Mouse (Mus musculus) forebrain, embryonic 10.5 days (tissue): ENCODE measurements around the gene Spata21. TPM values are rescaled to one million over a fixed set of nuclear protein-coding genes. Genes with fewer than 3 reads are reported as not detected.

Experiments used
- DNase-seq: peaks from one replicate; pipeline ENCODE4 v3.0.0-alpha.2; 2017; ENCODE audit warnings: low spot score; ENCODE audit errors: extremely low spot score
- H3K27ac ChIP-seq: fragments of 300-500 bp; sonication (generic); 2 replicates; pipeline ENCODE4 v1.5.1; 2016; ENCODE audit warnings: mild to moderate bottlenecking
- H3K27me3 ChIP-seq: fragments of 300-500 bp; sonication (generic); 2 replicates; pipeline ENCODE4 v1.6.1; 2016; ENCODE audit warnings: mild to moderate bottlenecking; ENCODE audit not compliant: poor library complexity, severe bottlenecking
- H3K36me3 ChIP-seq: fragments of 300-500 bp; sonication (generic); replicated peaks from 2 replicates; pipeline ENCODE4 v1.6.1; 2016; ENCODE audit warnings: mild to moderate bottlenecking, moderate library complexity
- H3K4me1 ChIP-seq: fragments of 300-500 bp; sonication (generic); 2 replicates; pipeline ENCODE4 v1.6.1; 2016
- H3K4me3 ChIP-seq: fragments of 300-500 bp; sonication (generic); 2 replicates; pipeline ENCODE4 v1.5.1; 2016; ENCODE audit warnings: mild to moderate bottlenecking, moderate library complexity
- H3K9me3 ChIP-seq: fragments of 300-500 bp; sonication (generic); 2 replicates; pipeline ENCODE4 v1.6.1; 2016; ENCODE audit warnings: mild to moderate bottlenecking, moderate library complexity
- WGBS: fragments of 180-500 bp; shearing (Covaris S2); methylation state at CpG from one replicate; pipeline ENCODE4 v1.1.7; 2016; 5-methylcytosine and 5-hydroxymethylcytosine counted together
- polyA plus RNA-seq: library from polyadenylated mRNA; unstranded; fragments of >200 nt; fragmentation: Nextera tagmentation; extraction: Ambion mirVana; gene quantifications from 2 replicates; pipeline ENCODE4 v1.2.1, GENCODE M21; 2016

Spata21 gene
- polyA plus RNA-seq, 1 experiment from 2014 or later: 0.15 TPM

GRCm38 (mm10) chr4:141149116-141149515 is 61.0 kb downstream of the Spata21 start:
- Histone ChIP-seq H3K4me1 (peaks cover 28% of the 10 kb centered on the region), H3K27ac (no peak overlapping the region), H3K4me3 (peak overlapping the region; percentile 77), H3K36me3 (0 out of 2 replicates have a peak, but pooled peaks cover 6% of the 10 kb centered on the region), H3K27me3 (peaks cover 2% of the 10 kb centered on the region; the same call in 1 of the 2 replicates), H3K9me3 (no peaks in the 10 kb centered on the region)
- WGBS: 49% methylated on average over 7 of the region's 7 CpGs
- DNase-seq: no peak

DNA sequence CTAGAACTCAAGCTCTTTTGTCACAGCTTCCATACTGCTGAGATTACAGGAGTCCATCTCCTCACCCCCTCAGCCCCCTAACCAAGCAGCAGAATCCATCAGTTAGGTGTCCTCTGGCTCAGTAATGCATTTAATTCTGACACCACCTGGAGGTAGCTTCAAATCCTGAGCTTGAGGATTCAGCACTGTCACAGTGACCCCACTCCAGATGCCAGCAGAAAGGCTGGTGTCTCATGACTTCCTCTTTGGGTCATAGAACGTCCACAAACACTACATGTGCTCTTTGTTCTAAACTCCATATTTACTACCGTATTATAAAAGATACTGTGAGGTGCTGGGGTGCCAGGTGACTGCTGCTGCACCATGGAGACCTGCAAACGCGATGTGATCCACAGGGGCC is 69.4 kb downstream of the Spata21 start:
- H3K36me3 ChIP-seq: peaks cover 23% of the 10 kb centered on the region
- DNase-seq: no peak
- H3K4me3 ChIP-seq: no peak overlapping the region
- no peak overlapping the region for H3K27ac ChIP-seq
- WGBS: 87% methylated on average over 4 of the region's 4 CpGs
- H3K9me3 ChIP-seq: no peaks in the 10 kb centered on the region
- H3K27me3 ChIP-seq: no peaks in the 10 kb centered on the region
- peaks cover 29% of the 10 kb centered on the region for H3K4me1 ChIP-seq

GRCm38 (mm10) chr4:141158609-141159008 is 70.5 kb downstream of the Spata21 start:
- Histone ChIP-seq H3K27me3 (no peaks in the 10 kb centered on the region), H3K36me3 (peaks cover 31% of the 10 kb centered on the region), H3K4me3 (no peak overlapping the region), H3K4me1 (peaks cover 29% of the 10 kb centered on the region), H3K9me3 (no peaks in the 10 kb centered on the region), H3K27ac (no peak overlapping the region)
- 88% methylated on average over 2 of the region's 2 CpGs for WGBS
- no peak for DNase-seq

- no peak for DNase-seq
- H3K4me1 ChIP-seq: peaks cover 29% of the 10 kb centered on the region
- H3K36me3 ChIP-seq: peaks cover 35% of the 10 kb centered on the region
- peaks cover 4% of the 10 kb centered on the region; the same call in 1 of the 2 replicates for H3K9me3 ChIP-seq
- no peak overlapping the region for H3K27ac ChIP-seq
- no peak overlapping the region for H3K4me3 ChIP-seq
- no peaks in the 10 kb centered on the region for H3K27me3 ChIP-seq
- 73% methylated on average over 11 of the region's 11 CpGs for WGBS
These were observed 71.0 kb downstream of the Spata21 start for GRCm38 (mm10) chr4:141159093-141159492.

DNA sequence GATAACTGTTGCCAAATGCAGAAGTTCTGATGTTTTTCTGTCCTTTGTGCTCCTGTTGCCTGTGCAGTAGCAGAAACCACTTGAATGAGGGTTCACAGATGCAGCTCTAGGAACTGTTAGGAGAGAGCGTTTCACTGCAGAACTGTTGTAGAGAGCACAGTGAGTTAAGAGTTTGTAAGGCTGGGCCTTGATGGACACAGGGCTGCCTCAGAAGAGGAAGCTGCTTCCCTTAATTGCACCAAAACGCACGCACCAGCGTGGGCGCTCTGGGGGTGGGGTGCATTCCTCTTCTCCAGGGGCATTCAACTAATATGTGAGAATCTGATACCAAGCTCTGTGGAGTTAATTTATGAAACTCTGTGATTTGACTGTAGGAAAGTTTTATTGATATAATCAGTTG is 71.5 kb downstream of the Spata21 start:
- 88% methylated on average over 5 of the region's 5 CpGs for WGBS
- H3K27ac ChIP-seq: no peak overlapping the region
- peaks cover 29% of the 10 kb centered on the region for H3K4me1 ChIP-seq
- no peak overlapping the region for H3K4me3 ChIP-seq
- DNase-seq: no peak
- H3K36me3 ChIP-seq: peaks cover 40% of the 10 kb centered on the region
- peaks cover 9% of the 10 kb centered on the region for H3K9me3 ChIP-seq
- H3K27me3 ChIP-seq: no peaks in the 10 kb centered on the region

- Histone ChIP-seq H3K4me1 (peaks cover 29% of the 10 kb centered on the region), H3K9me3 (peaks cover 13% of the 10 kb centered on the region), H3K27me3 (no peaks in the 10 kb centered on the region), H3K36me3 (peaks cover 44% of the 10 kb centered on the region), H3K27ac (no peak overlapping the region), H3K4me3 (no peak overlapping the region)
- WGBS: 93% methylated on average over 4 of the region's 4 CpGs
- DNase-seq: no peak
These were observed 72.1 kb downstream of the Spata21 start for GRCm38 (mm10) chr4:141160193-141160592.

DNA sequence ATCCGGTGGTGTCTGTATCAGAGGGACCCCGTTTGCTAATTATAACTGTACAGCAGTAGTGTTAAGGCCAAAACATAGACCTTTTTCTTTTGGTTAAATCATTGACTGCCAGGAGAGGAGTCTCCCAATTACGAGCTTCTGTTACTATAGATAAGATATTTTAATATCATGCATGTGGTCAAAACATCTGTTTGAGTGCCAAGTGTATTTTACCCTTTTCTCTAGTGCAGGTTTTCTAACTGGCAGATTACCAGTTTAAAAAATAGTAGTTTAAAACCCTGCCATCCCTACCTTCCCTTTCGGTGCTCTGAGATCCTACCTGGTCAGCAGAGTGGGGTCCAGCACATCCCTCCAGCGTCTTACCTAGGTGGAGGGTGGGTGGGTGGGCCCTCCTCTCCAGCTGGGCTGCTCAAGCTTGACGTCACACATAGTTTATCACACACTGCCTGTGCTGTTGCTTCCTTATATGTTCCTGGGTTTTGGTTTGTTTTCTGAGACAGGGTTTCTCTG is 73.6 kb downstream of the Spata21 start:
- H3K9me3 ChIP-seq: peaks cover 15% of the 10 kb centered on the region
- peaks cover 53% of the 10 kb centered on the region for H3K36me3 ChIP-seq
- H3K4me1 ChIP-seq: peaks cover 29% of the 10 kb centered on the region
- no peak for DNase-seq
- 98% methylated on average over 6 of the region's 6 CpGs for WGBS
- no peak overlapping the region for H3K4me3 ChIP-seq
- H3K27me3 ChIP-seq: no peaks in the 10 kb centered on the region
- H3K27ac ChIP-seq: no peak overlapping the region

Other genes starting within 250 kb of the Spata21 start
- 0.06 and 0.10 TPM in 2 replicates for gene Padi1, start 242.6 kb upstream of the Spata21 start, polyA plus RNA-seq
- gene Padi2, start 182.0 kb upstream of the Spata21 start, polyA plus RNA-seq: 0.30 and 0.66 TPM in 2 replicates
- gene Sdhb, start 127.1 kb upstream of the Spata21 start, polyA plus RNA-seq: 411 and 415 TPM in 2 replicates
- gene Atp13a2, start 101.5 kb upstream of the Spata21 start, polyA plus RNA-seq: 39.9 and 40.6 TPM in 2 replicates
- gene Mfap2, start 77.9 kb upstream of the Spata21 start, polyA plus RNA-seq: 265 TPM in 2 replicates
- 10.0 and 10.9 TPM in 2 replicates for gene Crocc, start 27.8 kb upstream of the Spata21 start, polyA plus RNA-seq
- 54.1 and 54.7 TPM in 2 replicates for gene Necap2, start 10.0 kb upstream of the Spata21 start, polyA plus RNA-seq
- 38.2 and 45.2 TPM in 2 replicates for gene Szrd1, start 51.4 kb downstream of the Spata21 start, polyA plus RNA-seq
- gene Fbxo42, start 59.6 kb downstream of the Spata21 start, polyA plus RNA-seq: 27.0 and 29.6 TPM in 2 replicates
- gene Rsg1, start 125.6 kb downstream of the Spata21 start, polyA plus RNA-seq: 7.3 and 7.8 TPM in 2 replicates
- 1.3 and 2.2 TPM in 2 replicates for gene Arhgef19, start 151.2 kb downstream of the Spata21 start, polyA plus RNA-seq
- gene Epha2, start 212.9 kb downstream of the Spata21 start, polyA plus RNA-seq: 3.3 and 3.7 TPM in 2 replicates